Mouse (Mus musculus): Measurements from ENCODE around the gene Tlr4. TPM values are rescaled to one million over a fixed set of nuclear protein-coding genes. Genes with fewer than 3 reads are reported as not detected.

Tlr4 gene
- 1.2 TPM for polyA plus RNA-seq (2015; fragmentation: Illumina TruSeq; extraction: RNeasy Lipid Tissue Mini Kit (QIAGEN cat#74804); ENCODE audit: low read depth, low replicate concordance)

DNA sequence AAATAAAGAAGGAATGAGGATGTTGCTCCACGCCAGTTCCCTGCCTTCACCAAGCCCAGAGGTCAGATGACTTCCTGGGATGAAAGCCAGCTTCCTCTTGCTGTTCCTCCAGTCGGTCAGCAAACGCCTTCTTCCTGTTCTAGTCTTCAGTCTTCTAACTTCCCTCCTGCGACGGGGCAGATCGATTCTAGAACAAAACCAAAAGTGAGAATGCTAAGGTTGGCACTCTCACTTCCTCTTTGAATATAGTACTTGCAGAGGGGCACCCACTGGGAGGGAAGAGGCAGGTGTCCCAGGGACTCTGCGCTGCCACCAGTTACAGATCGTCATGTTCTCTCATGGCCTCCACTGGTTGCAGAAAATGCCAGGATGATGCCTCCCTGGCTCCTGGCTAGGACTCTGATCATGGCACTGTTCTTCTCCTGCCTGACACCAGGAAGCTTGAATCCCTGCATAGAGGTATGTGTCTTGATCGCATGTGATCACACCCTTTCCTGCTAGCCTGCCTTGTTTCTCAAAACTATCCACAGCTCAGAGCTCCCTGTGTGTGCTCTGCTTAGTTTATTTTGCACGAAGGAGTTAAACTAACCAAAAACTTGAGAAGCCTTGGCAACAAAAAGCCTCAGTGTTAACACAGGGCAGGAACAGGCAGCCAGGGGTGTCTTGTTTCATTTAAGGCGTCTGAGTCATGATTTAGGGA, at the start of gene Tlr4:
Tlr4 (plus strand) TSS at position 122 of the 700 bp plus-strand sequence.

